Mouse (Mus musculus) thymus, adult 2 months (tissue): Measurements from ENCODE around the gene Rev1. TPM values are rescaled to one million over a fixed set of nuclear protein-coding genes. Genes with fewer than 3 reads are reported as not detected.

ENCODE experiments used
- DNase-seq: peaks from one replicate; pipeline ENCODE4 v3.0.0; 2021
- H3K27ac ChIP-seq: fragments of 200-500 bp; 2 replicates; pipeline ENCODE4 v1.5.1; 2012; ENCODE audit warnings: low read length, control low read depth; ENCODE audit not compliant: control insufficient read depth, insufficient read depth
- H3K27me3 ChIP-seq: fragments of 200-500 bp; 2 replicates; pipeline ENCODE4 v1.6.1; 2012; ENCODE audit warnings: mild to moderate bottlenecking, low read length, moderate library complexity, mixed read lengths; ENCODE audit not compliant: control insufficient read depth, insufficient read depth
- H3K36me3 ChIP-seq: fragments of 200-500 bp; 2 replicates; pipeline ENCODE4 v1.6.1; 2012; ENCODE audit warnings: mild to moderate bottlenecking, low read length, moderate library complexity; ENCODE audit not compliant: control insufficient read depth, insufficient read depth
- H3K4me1 ChIP-seq: fragments of 200-500 bp; replicated peaks from 2 replicates; pipeline ENCODE4 v1.6.1; 2012; ENCODE audit warnings: low read length; ENCODE audit not compliant: control insufficient read depth, insufficient read depth
- H3K4me3 ChIP-seq: fragments of 200-500 bp; 2 replicates; pipeline ENCODE4 v1.5.1; 2012; ENCODE audit warnings: mild to moderate bottlenecking, low read length, control low read depth, moderate library complexity; ENCODE audit not compliant: control insufficient read depth, insufficient read depth
- CTCF ChIP-seq: fragments of 200-500 bp; IDR thresholded peaks from 2 replicates; pipeline ENCODE4 v1.5.1; 2012; ENCODE audit warnings: mild to moderate bottlenecking, control low read depth, low read length, moderate library complexity, borderline replicate concordance; ENCODE audit not compliant: control insufficient read depth, poor library complexity, insufficient read depth; ENCODE audit errors: extremely low read depth
- POLR2A ChIP-seq: fragments of 200-500 bp; IDR thresholded peaks from 2 replicates; pipeline ENCODE4 v1.6.1; 2012; ENCODE audit warnings: mild to moderate bottlenecking, low read length, control low read depth, moderate library complexity; ENCODE audit not compliant: control insufficient read depth, poor library complexity, insufficient read depth; ENCODE audit errors: extremely low read depth
- WGBS: fragments of 180-500 bp; shearing (Covaris S2); methylation state at CpG from one replicate; pipeline ENCODE4 v1.1.7; 2018; 5-methylcytosine and 5-hydroxymethylcytosine counted together
- polyA plus RNA-seq: library from polyadenylated mRNA; depleted of rRNA; stranded (reverse); fragments of >200 nt; gene quantifications from 2 replicates; pipeline ENCODE4 v1.2.3, GENCODE M21; 2012

The Rev1 gene
- polyA plus RNA-seq, 1 experiment, result 15.7 TPM

DNA sequence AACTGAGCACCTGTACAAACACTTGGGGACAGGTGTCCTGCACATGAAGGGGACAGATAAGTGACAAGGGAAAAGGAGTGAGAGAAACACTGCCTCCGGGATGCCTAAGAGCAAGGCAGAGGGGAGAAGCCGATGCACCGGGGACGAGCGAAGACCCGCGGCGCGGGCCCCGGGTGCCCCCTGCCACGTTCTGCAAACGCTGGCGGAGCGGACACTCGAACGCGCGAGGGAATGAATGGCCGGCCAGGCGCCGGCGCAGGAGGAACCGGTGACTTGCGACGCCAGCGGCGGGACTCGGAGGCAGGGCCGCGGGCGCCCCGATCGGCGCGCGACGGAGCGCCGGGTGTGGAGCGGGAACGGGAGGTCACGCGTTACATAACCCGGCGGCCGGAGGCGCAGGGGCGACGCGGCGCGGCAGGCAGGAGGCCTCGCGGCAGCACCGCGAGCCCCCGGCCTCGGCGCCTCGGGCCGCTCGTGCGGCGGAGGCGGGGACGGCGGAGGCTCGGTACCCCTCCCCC is 623 bp downstream of the Rev1 start:
- peak overlapping the region; percentile 59 for H3K4me3 ChIP-seq
- no peaks in the 10 kb centered on the region for H3K27me3 ChIP-seq
- under 1% methylated on average over 68 of the region's 68 CpGs for WGBS
- no peaks in the 10 kb centered on the region for H3K36me3 ChIP-seq
- no peak overlapping the region for H3K27ac ChIP-seq
- DNase-seq, result peak; percentile 48
- H3K4me1 ChIP-seq, result peaks cover 9% of the 10 kb centered on the region
- 0 out of 2 replicates have a peak, but pooled peaks have one; percentile 18 for TF ChIP-seq CTCF
- TF ChIP-seq POLR2A, result no peak

DNA sequence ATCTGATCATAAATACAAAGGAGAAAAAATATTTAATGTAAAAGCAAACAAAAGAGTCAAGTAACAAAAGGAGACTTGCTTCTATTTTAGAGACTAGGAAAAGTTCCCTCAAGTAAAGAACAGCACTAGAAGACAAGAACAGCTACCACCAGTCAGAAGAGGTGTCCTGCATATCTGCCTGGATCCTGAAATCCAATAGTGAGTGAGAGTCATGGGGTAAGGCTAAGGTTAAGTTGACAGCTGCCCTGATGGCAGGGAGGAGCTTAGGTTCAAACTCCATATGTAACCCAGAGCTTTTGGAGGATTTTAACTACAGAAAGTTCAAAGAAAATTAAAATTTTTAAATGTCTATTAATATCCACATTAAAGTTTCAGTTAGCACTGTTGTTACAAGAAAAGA is 2.6 kb downstream of the Rev1 start:
- no peak overlapping the region for H3K4me3 ChIP-seq
- H3K27me3 ChIP-seq, result no peaks in the 10 kb centered on the region
- TF ChIP-seq CTCF (no peak), POLR2A (no peak)
- no peak overlapping the region for H3K27ac ChIP-seq
- H3K4me1 ChIP-seq, result peaks cover 9% of the 10 kb centered on the region
- no peak for DNase-seq
- no peaks in the 10 kb centered on the region for H3K36me3 ChIP-seq

DNA sequence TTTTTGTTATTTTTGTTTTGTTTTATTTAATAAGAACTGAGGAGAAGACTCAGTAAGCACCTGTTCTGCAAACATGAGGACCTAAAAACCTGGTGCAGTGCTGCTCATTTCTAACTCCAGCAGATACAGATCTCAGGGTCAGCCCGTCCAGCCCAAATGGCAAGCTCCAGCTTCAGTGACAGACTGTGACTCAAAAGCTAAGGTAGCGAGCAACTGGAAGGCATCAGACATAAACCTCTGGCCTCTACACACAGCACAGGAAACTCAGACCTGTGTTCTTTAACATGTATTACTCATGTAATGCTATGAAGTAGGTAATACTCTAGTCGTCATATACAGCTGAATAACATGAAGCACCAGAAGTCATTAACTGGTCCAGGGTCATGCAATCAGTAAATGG is 3.2 kb downstream of the Rev1 start:
- no peak for DNase-seq
- peaks cover 9% of the 10 kb centered on the region for H3K4me1 ChIP-seq
- WGBS, result 96% methylated on average over 3 of the region's 3 CpGs
- H3K27me3 ChIP-seq, result no peaks in the 10 kb centered on the region
- H3K27ac ChIP-seq, result no peak overlapping the region
- H3K36me3 ChIP-seq, result no peaks in the 10 kb centered on the region
- H3K4me3 ChIP-seq, result no peak overlapping the region
- TF ChIP-seq POLR2A, result no peak
- no peak for TF ChIP-seq CTCF

DNA sequence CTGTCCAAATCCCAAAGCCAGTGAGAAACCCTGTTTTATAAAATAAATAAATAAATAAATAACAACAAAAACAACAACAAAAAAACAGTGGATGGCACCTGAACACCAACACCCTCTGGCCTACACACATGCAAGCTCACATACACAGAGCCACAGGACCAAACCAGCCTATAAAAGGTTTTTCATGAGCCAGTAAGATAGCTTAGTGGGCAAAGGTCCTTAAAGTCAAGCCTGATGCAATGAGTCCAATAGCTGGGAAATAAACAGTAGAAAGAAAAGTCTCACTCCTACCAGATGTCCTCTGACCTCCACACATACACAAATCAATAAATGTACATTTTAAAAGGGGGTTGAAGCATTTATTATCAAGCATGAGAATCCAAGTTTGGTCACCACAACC is 5.3 kb downstream of the Rev1 start:
- no peak for TF ChIP-seq POLR2A
- TF ChIP-seq CTCF, result no peak
- Histone ChIP-seq H3K4me1 (peaks cover 7% of the 10 kb centered on the region), H3K4me3 (no peak overlapping the region), H3K27me3 (no peaks in the 10 kb centered on the region), H3K27ac (no peak overlapping the region), H3K36me3 (no peaks in the 10 kb centered on the region)
- no peak for DNase-seq

DNA sequence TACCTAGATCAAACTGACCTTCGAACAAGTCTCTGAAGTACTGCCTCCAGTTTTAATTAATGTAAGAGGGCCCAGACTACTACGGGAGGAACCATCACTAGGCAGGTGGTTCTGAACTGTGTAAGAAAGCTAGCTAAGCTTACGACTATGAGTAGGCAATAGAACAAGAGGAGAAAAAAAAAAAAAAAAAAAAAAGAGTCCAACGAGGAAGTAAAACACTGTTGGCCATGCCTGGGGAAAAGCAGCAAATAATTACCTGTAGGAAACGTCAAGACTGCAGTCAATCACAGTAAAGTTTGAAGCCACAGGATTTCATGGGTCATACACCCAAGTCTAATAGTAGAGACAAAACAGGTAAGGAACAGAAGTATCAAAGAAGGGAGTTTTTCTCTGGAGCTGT is 8.7 kb downstream of the Rev1 start:
- Histone ChIP-seq H3K27me3 (no peaks in the 10 kb centered on the region), H3K27ac (no peak overlapping the region), H3K4me3 (no peak overlapping the region), H3K36me3 (no peaks in the 10 kb centered on the region), H3K4me1 (no peaks in the 10 kb centered on the region)
- WGBS, result 65% methylated on average over 5 of the region's 5 CpGs
- no peak for DNase-seq
- TF ChIP-seq POLR2A, result no peak
- TF ChIP-seq CTCF, result no peak

DNA sequence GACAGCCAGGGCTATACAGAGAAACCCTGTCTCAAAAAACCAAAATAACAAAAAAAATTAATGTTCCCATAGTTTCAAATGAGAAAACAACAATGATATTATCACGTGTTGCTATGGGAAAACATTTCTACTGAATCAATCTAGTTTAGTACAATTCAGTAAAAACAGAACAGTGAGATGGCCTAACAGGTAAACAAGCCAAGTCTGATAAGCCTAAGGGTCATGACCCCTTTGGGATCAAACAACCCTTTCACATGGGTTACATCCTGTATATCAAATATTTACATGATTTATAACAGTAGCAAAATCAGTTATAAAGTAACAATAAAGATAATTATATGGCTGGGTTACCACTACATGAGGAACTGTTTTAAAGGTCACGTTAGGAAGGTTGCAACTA is 11.0 kb downstream of the Rev1 start:
- Histone ChIP-seq H3K4me1 (no peaks in the 10 kb centered on the region), H3K36me3 (no peaks in the 10 kb centered on the region), H3K27me3 (no peaks in the 10 kb centered on the region), H3K27ac (no peak overlapping the region), H3K4me3 (no peak overlapping the region)
- WGBS, result 94% methylated on average over 2 of the region's 2 CpGs
- DNase-seq, result no peak
- TF ChIP-seq POLR2A, result no peak
- TF ChIP-seq CTCF, result no peak

DNA sequence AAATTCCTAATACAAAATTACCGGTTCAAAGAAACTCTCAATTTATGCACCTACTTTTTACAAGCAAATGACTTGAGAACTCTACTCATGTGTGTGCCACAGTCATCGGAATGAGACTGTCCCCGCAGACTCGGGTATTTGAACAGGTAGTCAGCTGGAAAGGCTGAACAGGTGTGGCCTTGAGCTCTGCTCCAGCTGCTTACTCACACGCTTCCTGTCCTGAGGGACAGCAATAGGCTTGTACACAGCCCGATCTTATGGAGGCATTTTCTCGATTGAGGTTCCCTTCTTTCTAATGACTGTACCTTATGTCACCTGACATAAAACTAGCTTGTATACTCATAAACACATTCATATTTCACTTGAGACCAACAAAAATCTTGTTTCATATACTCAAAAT is 19.8 kb downstream of the Rev1 start:
- 90% methylated on average over 7 of the region's 7 CpGs for WGBS
- DNase-seq, result no peak
- Histone ChIP-seq H3K4me3 (no peak overlapping the region), H3K4me1 (no peaks in the 10 kb centered on the region), H3K27ac (no peak overlapping the region), H3K36me3 (no peaks in the 10 kb centered on the region), H3K27me3 (no peaks in the 10 kb centered on the region)
- TF ChIP-seq CTCF (no peak), POLR2A (no peak)
